Mouse (Mus musculus) thymus, postnatal 0 days (tissue): ENCODE results near the gene Casz1. TPM values are rescaled to one million over a fixed set of nuclear protein-coding genes. Genes with fewer than 3 reads are reported as not detected.

Source experiments
- DNase-seq: peaks from one replicate; pipeline ENCODE4 v3.0.0-alpha.2; 2015; ENCODE audit warnings: low spot score
- polyA plus RNA-seq: library from polyadenylated mRNA; unstranded; fragments of >200 nt; fragmentation: Nextera tagmentation; extraction: Ambion mirVana; gene quantifications from 2 replicates; pipeline ENCODE4 v1.2.1, GENCODE M21; 2015

Casz1 gene
- polyA plus RNA-seq, 1 experiment from 2014 or later = 3.0 TPM

GRCm38 (mm10) chr4:148902919-148903727 lies 98.9 kb downstream of the Casz1 start:
- peak; percentile 62 for DNase-seq

- no peak for DNase-seq
Measured at GRCm38 (mm10) chr4:148905295-148905694, 101.1 kb downstream of the Casz1 start.

- no peak for DNase-seq
Measured at GRCm38 (mm10) chr4:148906806-148907205, 102.6 kb downstream of the Casz1 start.

- peak; percentile 15 for DNase-seq
Measured at GRCm38 (mm10) chr4:148908214-148908681, 104.0 kb downstream of the Casz1 start.

- no peak for DNase-seq
Measured at GRCm38 (mm10) chr4:148908760-148909510, 104.7 kb downstream of the Casz1 start.

- no peak for DNase-seq
Measured at GRCm38 (mm10) chr4:148909566-148909965, 105.3 kb downstream of the Casz1 start.

- DNase-seq = no peak
Measured at GRCm38 (mm10) chr4:148912134-148912533, 107.9 kb downstream of the Casz1 start.

- DNase-seq = no peak
Measured at GRCm38 (mm10) chr4:148912826-148913590, 108.8 kb downstream of the Casz1 start.

- peak; percentile 32 for DNase-seq
Measured at GRCm38 (mm10) chr4:148914863-148915622, 110.8 kb downstream of the Casz1 start.

GRCm38 (mm10) chr4:148915849-148916248 lies 111.6 kb downstream of the Casz1 start:
- no peak for DNase-seq

- DNase-seq = no peak
Measured at GRCm38 (mm10) chr4:148918707-148919447, 114.6 kb downstream of the Casz1 start.

- DNase-seq = no peak
Measured at GRCm38 (mm10) chr4:148920610-148921009, 116.4 kb downstream of the Casz1 start.

GRCm38 (mm10) chr4:148922221-148922700 lies 118.0 kb downstream of the Casz1 start:
- DNase-seq = no peak

- DNase-seq = no peak
Measured at GRCm38 (mm10) chr4:148923414-148923813, 119.2 kb downstream of the Casz1 start.

GRCm38 (mm10) chr4:148923976-148924375 lies 119.7 kb downstream of the Casz1 start:
- no peak for DNase-seq

GRCm38 (mm10) chr4:148925589-148926359 lies 121.5 kb downstream of the Casz1 start:
- DNase-seq = no peak

GRCm38 (mm10) chr4:148926459-148926858 lies 122.2 kb downstream of the Casz1 start:
- no peak for DNase-seq

- no peak for DNase-seq
Measured at GRCm38 (mm10) chr4:148928316-148928715, 124.1 kb downstream of the Casz1 start.

GRCm38 (mm10) chr4:148928876-148929275 lies 124.6 kb downstream of the Casz1 start:
- no peak for DNase-seq
